Mouse (Mus musculus) lung, embryonic 15.5 days (tissue): ENCODE data around the gene Ppl. TPM values are rescaled to one million over a fixed set of nuclear protein-coding genes. Genes with fewer than 3 reads are reported as not detected.

Source experiments
- ATAC-seq: fragments of 200-750 bp; cut with Nextera tagmentation; 2 replicates; pipeline ENCODE4 v1.8.0; 2017; ENCODE audit warnings: moderate number of reproducible peaks, borderline replicate concordance; ENCODE audit not compliant: low FRiP score, low TSS enrichment; ENCODE audit errors: extremely low read depth
- H3K27ac ChIP-seq: fragments of 300-500 bp; sonication (generic); 2 replicates; pipeline ENCODE4 v1.5.1; 2015; ENCODE audit warnings: moderate library complexity, mild to moderate bottlenecking, inconsistent platforms
- H3K27me3 ChIP-seq: fragments of 300-500 bp; sonication (generic); 2 replicates; pipeline ENCODE4 v1.6.1; 2015; ENCODE audit warnings: inconsistent platforms
- H3K36me3 ChIP-seq: fragments of 300-500 bp; sonication (generic); 2 replicates; pipeline ENCODE4 v1.6.1; 2015; ENCODE audit warnings: inconsistent platforms
- H3K4me1 ChIP-seq: fragments of 300-500 bp; sonication (generic); 2 replicates; pipeline ENCODE4 v1.6.1; 2015; ENCODE audit warnings: inconsistent platforms
- H3K4me2 ChIP-seq: fragments of 300-500 bp; sonication (generic); 2 replicates; pipeline ENCODE4 v1.6.1; 2015; ENCODE audit warnings: inconsistent platforms, mild to moderate bottlenecking, moderate library complexity
- H3K4me3 ChIP-seq: fragments of 300-500 bp; sonication (generic); 2 replicates; pipeline ENCODE4 v1.5.1; 2015; ENCODE audit warnings: mild to moderate bottlenecking, inconsistent platforms
- H3K9ac ChIP-seq: fragments of 300-500 bp; sonication (generic); 2 replicates; pipeline ENCODE4 v1.6.1; 2015; ENCODE audit warnings: inconsistent platforms
- H3K9me3 ChIP-seq: fragments of 300-500 bp; sonication (generic); 2 replicates; pipeline ENCODE4 v1.6.1; 2016; ENCODE audit warnings: inconsistent platforms
- WGBS: fragments of 180-500 bp; shearing (Covaris S2); methylation state at CpG from one replicate; pipeline ENCODE4 v1.1.7; 2015; 5-methylcytosine and 5-hydroxymethylcytosine counted together
- polyA plus RNA-seq: library from polyadenylated mRNA; unstranded; fragments of >200 nt; fragmentation: Nextera tagmentation; extraction: Ambion mirVana; gene quantifications from 2 replicates; pipeline ENCODE4 v1.2.1, GENCODE M21; 2015

The Ppl gene
- polyA plus RNA-seq, 1 experiment from 2014 or later = 6.3 TPM

GRCm38 (mm10) chr16:5119845-5120244 lies 12.4 kb downstream of the Ppl start:
- WGBS = 75% methylated on average over 4 of the region's 4 CpGs

GRCm38 (mm10) chr16:5119385-5119784 lies 12.8 kb downstream of the Ppl start:
- Histone ChIP-seq H3K4me1 (no peaks in the 10 kb centered on the region), H3K4me2 (no peak overlapping the region), H3K27ac (no peak overlapping the region), H3K4me3 (no peak overlapping the region), H3K36me3 (no peaks in the 10 kb centered on the region), H3K9ac (no peak overlapping the region), H3K9me3 (no peaks in the 10 kb centered on the region), H3K27me3 (peaks cover 10% of the 10 kb centered on the region; the same call in 1 of the 2 replicates)
- 63% methylated on average over 4 of the region's 4 CpGs for WGBS
- peak; percentile 43; the same call in 1 of the 2 replicates for ATAC-seq

More at GRCm38 (mm10) chr16:5119845-5120244, 12.4 kb downstream of the Ppl start:
- Histone ChIP-seq H3K27me3 (peaks cover 10% of the 10 kb centered on the region; the same call in 1 of the 2 replicates), H3K9ac (no peak overlapping the region), H3K9me3 (no peaks in the 10 kb centered on the region), H3K36me3 (no peaks in the 10 kb centered on the region), H3K4me1 (no peaks in the 10 kb centered on the region), H3K4me3 (no peak overlapping the region), H3K27ac (no peak overlapping the region), H3K4me2 (no peak overlapping the region)
- no peak for ATAC-seq

- H3K27ac ChIP-seq = no peak overlapping the region
- no peak for ATAC-seq
- peaks cover 11% of the 10 kb centered on the region; the same call in 1 of the 2 replicates for H3K4me1 ChIP-seq
- no peak overlapping the region for H3K4me2 ChIP-seq
- H3K4me3 ChIP-seq = no peak overlapping the region
- H3K27me3 ChIP-seq = no peaks in the 10 kb centered on the region
- WGBS = 48% methylated on average over 2 of the region's 2 CpGs
- no peak overlapping the region for H3K9ac ChIP-seq
- no peaks in the 10 kb centered on the region for H3K9me3 ChIP-seq
- H3K36me3 ChIP-seq = no peaks in the 10 kb centered on the region
These were observed 18.6 kb downstream of the Ppl start for GRCm38 (mm10) chr16:5113582-5113981.

- Histone ChIP-seq H3K27ac (no peak overlapping the region), H3K36me3 (no peaks in the 10 kb centered on the region), H3K4me1 (peaks cover 11% of the 10 kb centered on the region; the same call in 1 of the 2 replicates), H3K4me2 (no peak overlapping the region), H3K9ac (no peak overlapping the region), H3K4me3 (no peak overlapping the region), H3K27me3 (no peaks in the 10 kb centered on the region), H3K9me3 (no peaks in the 10 kb centered on the region)
- WGBS = 45% methylated on average over 4 of the region's 4 CpGs
- ATAC-seq = no peak
These were observed 19.1 kb downstream of the Ppl start for GRCm38 (mm10) chr16:5113002-5113550.

- Histone ChIP-seq H3K27me3 (no peaks in the 10 kb centered on the region), H3K4me3 (no peak overlapping the region), H3K27ac (no peak overlapping the region), H3K36me3 (no peaks in the 10 kb centered on the region), H3K9ac (no peak overlapping the region), H3K9me3 (no peaks in the 10 kb centered on the region), H3K4me1 (peaks cover 11% of the 10 kb centered on the region; the same call in 1 of the 2 replicates), H3K4me2 (no peak overlapping the region)
- WGBS = 79% methylated on average over 3 of the region's 3 CpGs
- ATAC-seq = no peak
These were observed 21.2 kb downstream of the Ppl start for GRCm38 (mm10) chr16:5111021-5111420.

- no peaks in the 10 kb centered on the region for H3K36me3 ChIP-seq
- no peak overlapping the region for H3K27ac ChIP-seq
- 46% methylated on average over 7 of the region's 7 CpGs for WGBS
- H3K9ac ChIP-seq = no peak overlapping the region
- H3K9me3 ChIP-seq = no peaks in the 10 kb centered on the region
- H3K4me1 ChIP-seq = peaks cover 11% of the 10 kb centered on the region; the same call in 1 of the 2 replicates
- H3K4me2 ChIP-seq = no peak overlapping the region
- ATAC-seq = no peak
- no peak overlapping the region for H3K4me3 ChIP-seq
- H3K27me3 ChIP-seq = no peaks in the 10 kb centered on the region
These were observed 22.3 kb downstream of the Ppl start for GRCm38 (mm10) chr16:5109877-5110276.

- H3K4me2 ChIP-seq = no peak overlapping the region
- no peaks in the 10 kb centered on the region for H3K36me3 ChIP-seq
- H3K4me3 ChIP-seq = no peak overlapping the region
- no peaks in the 10 kb centered on the region for H3K27me3 ChIP-seq
- H3K9ac ChIP-seq = no peak overlapping the region
- H3K27ac ChIP-seq = no peak overlapping the region
- WGBS = 78% methylated on average over 6 of the region's 6 CpGs
- ATAC-seq = no peak
- H3K9me3 ChIP-seq = no peaks in the 10 kb centered on the region
- no peaks in the 10 kb centered on the region for H3K4me1 ChIP-seq
These were observed 31.2 kb downstream of the Ppl start for GRCm38 (mm10) chr16:5101000-5101399.

GRCm38 (mm10) chr16:5096504-5096903 lies 35.7 kb downstream of the Ppl start:
- H3K36me3 ChIP-seq = no peaks in the 10 kb centered on the region
- H3K4me3 ChIP-seq = no peak overlapping the region
- H3K9ac ChIP-seq = no peak overlapping the region
- H3K4me2 ChIP-seq = no peak overlapping the region
- H3K27ac ChIP-seq = no peak overlapping the region
- WGBS = 84% methylated on average over 8 of the region's 8 CpGs
- no peak for ATAC-seq
- H3K9me3 ChIP-seq = no peaks in the 10 kb centered on the region
- no peaks in the 10 kb centered on the region for H3K27me3 ChIP-seq
- H3K4me1 ChIP-seq = no peaks in the 10 kb centered on the region

GRCm38 (mm10) chr16:5093285-5093684 lies 38.9 kb downstream of the Ppl start:
- H3K9ac ChIP-seq = no peak overlapping the region
- 67% methylated on average over 5 of the region's 5 CpGs for whole genome bisulfite sequencing
- no peak overlapping the region for H3K27ac ChIP-seq
- no peak for ATAC-seq
- no peaks in the 10 kb centered on the region for H3K4me1 ChIP-seq
- no peak overlapping the region for H3K4me2 ChIP-seq
- no peaks in the 10 kb centered on the region for H3K27me3 ChIP-seq
- H3K4me3 ChIP-seq = no peak overlapping the region
- H3K36me3 ChIP-seq = peaks cover 9% of the 10 kb centered on the region; the same call in 1 of the 2 replicates
- no peaks in the 10 kb centered on the region for H3K9me3 ChIP-seq

GRCm38 (mm10) chr16:5089021-5089420 lies 43.2 kb downstream of the Ppl start:
- H3K27ac ChIP-seq = no peak overlapping the region
- no peaks in the 10 kb centered on the region for H3K9me3 ChIP-seq
- no peak overlapping the region for H3K9ac ChIP-seq
- H3K4me3 ChIP-seq = no peak overlapping the region
- H3K36me3 ChIP-seq = peaks cover 49% of the 10 kb centered on the region
- 54% methylated on average over 10 of the region's 10 CpGs for WGBS
- H3K4me2 ChIP-seq = no peak overlapping the region
- no peaks in the 10 kb centered on the region for H3K27me3 ChIP-seq
- ATAC-seq = no peak
- no peaks in the 10 kb centered on the region for H3K4me1 ChIP-seq

- peaks cover 68% of the 10 kb centered on the region for H3K36me3 ChIP-seq
- WGBS = 92% methylated on average over 2 of the region's 2 CpGs
These were observed 46.0 kb downstream of the Ppl start for GRCm38 (mm10) chr16:5086179-5086578.

GRCm38 (mm10) chr16:5085196-5085595 lies 47.0 kb downstream of the Ppl start:
- Histone ChIP-seq H3K36me3 (peaks cover 70% of the 10 kb centered on the region), H3K9me3 (no peaks in the 10 kb centered on the region), H3K27me3 (no peaks in the 10 kb centered on the region), H3K4me3 (no peak overlapping the region), H3K4me2 (no peak overlapping the region), H3K9ac (no peak overlapping the region), H3K4me1 (no peaks in the 10 kb centered on the region), H3K27ac (no peak overlapping the region)
- WGBS = 91% methylated on average over 4 of the region's 4 CpGs
- no peak for ATAC-seq

More at GRCm38 (mm10) chr16:5086179-5086578, 46.0 kb downstream of the Ppl start:
- H3K4me1 ChIP-seq = no peaks in the 10 kb centered on the region
- H3K27me3 ChIP-seq = no peaks in the 10 kb centered on the region
- ATAC-seq = no peak
- H3K9me3 ChIP-seq = no peaks in the 10 kb centered on the region
- no peak overlapping the region for H3K4me2 ChIP-seq
- H3K9ac ChIP-seq = no peak overlapping the region
- no peak overlapping the region for H3K27ac ChIP-seq
- no peak overlapping the region for H3K4me3 ChIP-seq

GRCm38 (mm10) chr16:5074341-5074740 lies 57.9 kb downstream of the Ppl start:
- Histone ChIP-seq H3K9me3 (no peaks in the 10 kb centered on the region), H3K9ac (no peak overlapping the region), H3K27me3 (no peaks in the 10 kb centered on the region), H3K4me1 (no peaks in the 10 kb centered on the region), H3K36me3 (peaks cover 89% of the 10 kb centered on the region), H3K27ac (no peak overlapping the region), H3K4me2 (no peak overlapping the region), H3K4me3 (no peak overlapping the region)
- no peak for ATAC-seq
- 87% methylated on average over 5 of the region's 5 CpGs for WGBS
